Mouse (Mus musculus) MEL (cell line): ENCODE results near the gene Lamp1. TPM values are rescaled to one million over a fixed set of nuclear protein-coding genes. Genes with fewer than 3 reads are reported as not detected.

Source experiments
- DNase-seq: peaks from one replicate; pipeline ENCODE4 v3.0.0; 2011; ENCODE audit warnings: low read depth, low spot score
- H3K27ac ChIP-seq: 2 replicates; pipeline ENCODE4 v1.5.1; 2012; ENCODE audit warnings: low read depth, mild to moderate bottlenecking, control low read depth, low read length, moderate library complexity; ENCODE audit not compliant: control insufficient read depth
- H3K27me3 ChIP-seq, 2 experiments: fragments of 150-350 bp in 1 of 2; sonication (generic) in 1 of 2; 2 replicates each; pipeline ENCODE4 v1.6.1; 2012; ENCODE audit warnings: low read length in 2 of 2, mild to moderate bottlenecking in 2 of 2, improper control_type of control experiment in 1 of 2, moderate library complexity in 1 of 2; ENCODE audit not compliant: insufficient read depth in 2 of 2, control insufficient read depth in 1 of 2
- H3K36me3 ChIP-seq, 2 experiments: 2 replicates each; pipeline ENCODE4 v1.6.1; 2012 to 2014; ENCODE audit warnings: low read length in 2 of 2, improper control_type of control experiment in 1 of 2, inconsistent platforms in 1 of 2, mild to moderate bottlenecking in 1 of 2; ENCODE audit not compliant: insufficient read depth in 2 of 2, control insufficient read depth in 1 of 2
- H3K4me1 ChIP-seq, 2 experiments: fragments of 150-350 bp in 1 of 2; sonication (generic) in 1 of 2; 2 replicates each; pipeline ENCODE4 v1.6.1; 2012; ENCODE audit warnings: low read length in 2 of 2, improper control_type of control experiment in 1 of 2, mild to moderate bottlenecking in 1 of 2; ENCODE audit not compliant: insufficient read depth in 2 of 2, control insufficient read depth in 1 of 2
- H3K4me3 ChIP-seq, 2 experiments: fragments of 150-350 bp in 1 of 2; sonication (generic) in 1 of 2; 2 replicates each; pipeline ENCODE4 v1.5.1; 2012; ENCODE audit warnings: low read depth in 2 of 2, low read length in 2 of 2, mild to moderate bottlenecking in 2 of 2, moderate library complexity in 2 of 2, control low read depth in 1 of 2, improper control_type of control experiment in 1 of 2; ENCODE audit not compliant: control insufficient read depth in 1 of 2, insufficient read depth in 1 of 2
- H3K79me2 ChIP-seq: 2 replicates; pipeline ENCODE4 v1.6.1; 2012; ENCODE audit warnings: mild to moderate bottlenecking, low read length, moderate library complexity; ENCODE audit not compliant: control insufficient read depth, poor library complexity, insufficient read depth
- H3K9ac ChIP-seq: 2 replicates; pipeline ENCODE4 v1.6.1; 2012; ENCODE audit warnings: low read depth, mild to moderate bottlenecking, control low read depth, low read length, moderate library complexity; ENCODE audit not compliant: control insufficient read depth, poor library complexity, severe bottlenecking
- H3K9me3 ChIP-seq: fragments of 150-350 bp; sonication (generic); replicated peaks from 2 replicates; pipeline ENCODE4 v1.6.1; 2012; ENCODE audit warnings: mild to moderate bottlenecking, low read length, improper control_type of control experiment, moderate library complexity; ENCODE audit not compliant: insufficient read depth
- BHLHE40 ChIP-seq: IDR thresholded peaks from 2 replicates; pipeline ENCODE4 v1.6.1; 2012; ENCODE audit warnings: low read depth, mild to moderate bottlenecking, inconsistent platforms, low read length, improper control_type of control experiment, borderline replicate concordance
- CHD1 ChIP-seq: IDR thresholded peaks from 2 replicates; pipeline ENCODE4 v1.6.1; 2012; ENCODE audit warnings: low read depth, mild to moderate bottlenecking, inconsistent platforms, low read length, improper control_type of control experiment
- E2F4 ChIP-seq: IDR thresholded peaks from 2 replicates; pipeline ENCODE4 v1.6.1; 2011; ENCODE audit warnings: low read depth, low read length, improper control_type of control experiment, borderline replicate concordance
- ELF1 ChIP-seq: IDR thresholded peaks from 2 replicates; pipeline ENCODE4 v1.6.1; 2014; ENCODE audit warnings: low read depth, mild to moderate bottlenecking, inconsistent platforms, low read length, improper control_type of control experiment, moderate library complexity
- EP300 ChIP-seq, 2 experiments: IDR thresholded peaks; 2 replicates each; pipeline ENCODE4 v1.6.1; 2011; ENCODE audit warnings: improper control_type of control experiment in 2 of 2, low read length in 2 of 2, low read depth in 1 of 2, mild to moderate bottlenecking in 1 of 2
- GABPA ChIP-seq: IDR thresholded peaks from 2 replicates; pipeline ENCODE4 v1.6.1; 2012; ENCODE audit warnings: low read depth, mild to moderate bottlenecking, inconsistent platforms, low read length, improper control_type of control experiment, moderate library complexity
- GATA1 ChIP-seq: IDR thresholded peaks from 2 replicates; pipeline ENCODE4 v1.6.1; 2011; ENCODE audit warnings: low read depth, low read length, improper control_type of control experiment
- HCFC1 ChIP-seq: IDR thresholded peaks from 2 replicates; pipeline ENCODE4 v1.6.1; 2012; ENCODE audit warnings: low read depth, mild to moderate bottlenecking, inconsistent platforms, low read length, improper control_type of control experiment, moderate library complexity
- MAFK ChIP-seq: IDR thresholded peaks from 2 replicates; pipeline ENCODE4 v1.6.1; 2011; ENCODE audit warnings: low read depth, mild to moderate bottlenecking, low read length, improper control_type of control experiment, borderline replicate concordance
- MAX ChIP-seq: IDR thresholded peaks from 2 replicates; pipeline ENCODE4 v1.6.1; 2011; ENCODE audit warnings: low read length, improper control_type of control experiment
- MAZ ChIP-seq: IDR thresholded peaks from 2 replicates; pipeline ENCODE4 v1.6.1; 2012; ENCODE audit warnings: low read depth, mild to moderate bottlenecking, inconsistent platforms, low read length, improper control_type of control experiment
- MEF2A ChIP-seq: IDR thresholded peaks from 2 replicates; pipeline ENCODE4 v1.6.1; 2014; ENCODE audit warnings: low read depth, mild to moderate bottlenecking, inconsistent platforms, low read length, improper control_type of control experiment; ENCODE audit not compliant: poor library complexity, insufficient replicate concordance, severe bottlenecking; ENCODE audit errors: extremely low read depth
- MXI1 ChIP-seq: IDR thresholded peaks from 2 replicates; pipeline ENCODE4 v1.6.1; 2011; ENCODE audit warnings: mild to moderate bottlenecking, low read depth, low read length, improper control_type of control experiment
- MYB ChIP-seq: IDR thresholded peaks from 2 replicates; pipeline ENCODE4 v1.6.1; 2011; ENCODE audit warnings: mild to moderate bottlenecking, low read depth, low read length, improper control_type of control experiment
- MYC ChIP-seq: IDR thresholded peaks from 2 replicates; pipeline ENCODE4 v1.6.1; 2011; ENCODE audit warnings: low read depth, mild to moderate bottlenecking, low read length, improper control_type of control experiment, moderate library complexity
- NRF1 ChIP-seq: IDR thresholded peaks from 2 replicates; pipeline ENCODE4 v1.6.1; 2014; ENCODE audit warnings: low read depth, mild to moderate bottlenecking, inconsistent platforms, low read length, improper control_type of control experiment, moderate library complexity; ENCODE audit not compliant: poor library complexity, insufficient read depth, severe bottlenecking
- POLR2A ChIP-seq, 2 experiments: IDR thresholded peaks; 2 replicates each; pipeline ENCODE4 v1.6.1; 2011 to 2012; ENCODE audit warnings: low read length in 2 of 2, mild to moderate bottlenecking in 2 of 2, control low read depth in 1 of 2, improper control_type of control experiment in 1 of 2, low read depth in 1 of 2, moderate library complexity in 1 of 2; ENCODE audit not compliant: control insufficient read depth in 1 of 2, insufficient read depth in 1 of 2, poor library complexity in 1 of 2
- POLR2AphosphoS2 ChIP-seq: IDR thresholded peaks from 2 replicates; pipeline ENCODE4 v1.6.1; 2011; ENCODE audit warnings: low read length, improper control_type of control experiment
- RAD21 ChIP-seq: IDR thresholded peaks from 2 replicates; pipeline ENCODE4 v1.6.1; 2011; ENCODE audit warnings: mild to moderate bottlenecking, low read depth, low read length, improper control_type of control experiment
- SMC3 ChIP-seq: IDR thresholded peaks from 2 replicates; pipeline ENCODE4 v1.6.1; 2011; ENCODE audit warnings: low read depth, low read length, improper control_type of control experiment
- TAL1 ChIP-seq: IDR thresholded peaks from 2 replicates; pipeline ENCODE4 v1.6.1; 2012; ENCODE audit warnings: mild to moderate bottlenecking, inconsistent platforms, low read length, moderate library complexity, mixed read lengths
- TCF12 ChIP-seq: IDR thresholded peaks from 2 replicates; pipeline ENCODE4 v1.6.1; 2014; ENCODE audit warnings: low read depth, mild to moderate bottlenecking, inconsistent platforms, low read length, improper control_type of control experiment, moderate library complexity
- UBTF ChIP-seq: IDR thresholded peaks from 2 replicates; pipeline ENCODE4 v1.6.1; 2012; ENCODE audit warnings: low read depth, mild to moderate bottlenecking, inconsistent platforms, low read length, improper control_type of control experiment, moderate library complexity, borderline replicate concordance; ENCODE audit not compliant: insufficient read depth
- USF2 ChIP-seq, 2 experiments: IDR thresholded peaks; 2 replicates each; pipeline ENCODE4 v1.6.1; 2011 to 2012; ENCODE audit warnings: improper control_type of control experiment in 2 of 2, low read length in 2 of 2, borderline replicate concordance in 1 of 2, inconsistent platforms in 1 of 2, low read depth in 1 of 2, mild to moderate bottlenecking in 1 of 2; ENCODE audit not compliant: insufficient read depth in 1 of 2
- ZC3H11A ChIP-seq: IDR thresholded peaks from 2 replicates; pipeline ENCODE4 v1.6.1; 2012; ENCODE audit warnings: low read depth, mild to moderate bottlenecking, inconsistent platforms, low read length, improper control_type of control experiment
- ZKSCAN1 ChIP-seq: IDR thresholded peaks from 2 replicates; pipeline ENCODE4 v1.6.1; 2012; ENCODE audit warnings: low read depth, mild to moderate bottlenecking, inconsistent platforms, low read length, improper control_type of control experiment, moderate library complexity
- ZMIZ1 ChIP-seq: IDR thresholded peaks from 2 replicates; pipeline ENCODE4 v1.6.1; 2012; ENCODE audit warnings: low read depth, mild to moderate bottlenecking, inconsistent platforms, low read length, improper control_type of control experiment, moderate library complexity
- polyA plus RNA-seq, 2 experiments: library from polyadenylated mRNA; stranded (reverse) in 1 of 2; unstranded in 1 of 2; fragments of >175 nt in 1 of 2; fragments of >200 nt in 1 of 2; gene quantifications; 2 replicates each; pipeline versions ENCODE4 v1.2.1 to v1.2.4; 2012; ENCODE audit warnings: low replicate concordance in 2 of 2, low read depth in 1 of 2; ENCODE audit not compliant: insufficient read length in 2 of 2, insufficient read depth in 1 of 2, missing spikeins in 1 of 2
- total RNA-seq: library from RNA; depleted of rRNA; stranded (reverse); fragments of 300-350 nt; gene quantifications from 2 replicates; pipeline ENCODE4 v1.2.3, GENCODE M21; 2012

The Lamp1 gene
- total and polyA plus RNA-seq, 3 experiments = 109 to 233 (median 191) TPM

DNA sequence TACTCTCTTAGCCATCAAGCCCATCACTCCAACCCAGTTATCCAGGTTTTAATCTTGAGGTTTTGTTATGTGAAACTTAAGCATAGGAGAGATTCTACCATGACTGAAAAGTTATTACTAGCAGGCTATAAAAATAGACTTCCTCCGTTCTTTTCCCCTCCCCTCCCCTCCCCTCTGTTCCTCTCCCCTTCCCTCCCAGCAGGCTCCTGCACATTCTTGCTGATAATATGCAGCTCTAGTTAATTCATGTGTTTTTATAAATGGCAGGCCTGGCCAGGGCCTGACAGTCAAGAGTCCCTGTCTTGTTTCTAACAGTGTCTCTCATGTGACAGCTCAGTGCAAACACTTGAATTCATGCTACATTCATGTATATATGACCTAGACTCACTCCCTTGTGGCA is 11.5 kb downstream of the Lamp1 start:
- TF ChIP-seq ZKSCAN1 (no peak), GATA1 (no peak), MYC (no peak), USF2 (IDR thresholded peaks at IDR 0.05; ENCODE audit: borderline replicate concordance in 1 of 2, insufficient read depth in 1 of 2, low read depth in 1 of 2, low read length in 2 of 2) (no peak), SMC3 (no peak), GABPA (no peak), EP300 (IDR thresholded peaks at IDR 0.05; ENCODE audit: low read depth in 1 of 2, low read length in 2 of 2) (no peak), ELF1 (no peak), TAL1 (no peak), TCF12 (no peak), UBTF (no peak), MAFK (no peak), MXI1 (no peak), ZC3H11A (no peak), POLR2A (IDR thresholded peaks at IDR 0.05; ENCODE audit: control insufficient read depth in 1 of 2, insufficient read depth in 1 of 2, low read depth in 1 of 2, low read length in 2 of 2, poor library complexity in 1 of 2) (no peak), MAZ (no peak), RAD21 (no peak), MAX (no peak), NRF1 (no peak), E2F4 (no peak)
- Histone ChIP-seq H3K4me3 (no peak overlapping the region), H3K36me3 (peaks cover 0 to 65% of the 10 kb centered on the region in 2 experiments; a peak in 2 of 4 replicates), H3K9ac (no peak overlapping the region), H3K27ac (no peak overlapping the region), H3K79me2 (peaks cover 6% of the 10 kb centered on the region), H3K9me3 (no peaks in the 10 kb centered on the region), H3K27me3 (no peaks in the 10 kb centered on the region), H3K4me1 (no peaks in the 10 kb centered on the region; a peak in 1 of 4 replicates)
- DNase-seq = no peak

GRCm38 (mm10) chr8:13174305-13174704 is 15.3 kb downstream of the Lamp1 start:
- Histone ChIP-seq H3K9me3 (no peaks in the 10 kb centered on the region), H3K27me3 (no peaks in the 10 kb centered on the region), H3K4me1 (no peaks in the 10 kb centered on the region; a peak in 1 of 4 replicates), H3K4me3 (no peak overlapping the region), H3K9ac (no peak overlapping the region), H3K36me3 (peaks cover 0 to 35% of the 10 kb centered on the region in 2 experiments; a peak in 2 of 4 replicates), H3K27ac (no peak overlapping the region), H3K79me2 (no peaks in the 10 kb centered on the region)
- DNase-seq = no peak
- no peak for TF ChIP-seq POLR2AphosphoS2
- no peak for TF ChIP-seq GATA1
- TF ChIP-seq MEF2A = no peak
- no peak for TF ChIP-seq SMC3
- TF ChIP-seq BHLHE40 = no peak
- no peak for TF ChIP-seq ZKSCAN1
- TF ChIP-seq MYB = no peak
- no peak for TF ChIP-seq MXI1
- no peak for TF ChIP-seq MAX
- no peak for TF ChIP-seq MYC
- TF ChIP-seq RAD21 = no peak
- TF ChIP-seq TCF12 = no peak
- no peak for TF ChIP-seq ZMIZ1
- no peak for TF ChIP-seq CHD1
- TF ChIP-seq HCFC1 = no peak
